Mouse (Mus musculus) urinary bladder, postnatal 14 days (tissue): ENCODE measurements around the gene Gpr174.
"Not testable (repeated sequence)": the region's sequence is repeated elsewhere in the genome, so short reads cannot be mapped to it uniquely, and the experiment has no call there.

ENCODE experiments used
- DNase-seq: peaks from one replicate; pipeline ENCODE4 v3.0.0; 2021; ENCODE audit warnings: low spot score

The Gpr174 gene

GRCm38 (mm10) chrX:107255486-107256227, at the start of gene Gpr174:
Gpr174 (plus strand) TSS chrX:107255878.
- DNase-seq: no peak

GRCm38 (mm10) chrX:107217577-107218090, 38.0 kb upstream of the Gpr174 start:
- DNase-seq: no peak

- DNase-seq: no peak
These were observed 30.8 kb upstream of the Gpr174 start for GRCm38 (mm10) chrX:107224846-107225245.

GRCm38 (mm10) chrX:107231214-107231613, 24.5 kb upstream of the Gpr174 start:
- no peak for DNase-seq

GRCm38 (mm10) chrX:107234655-107235054, 21.0 kb upstream of the Gpr174 start:
- no peak for DNase-seq

- no peak for DNase-seq
These were observed 19.2 kb upstream of the Gpr174 start for GRCm38 (mm10) chrX:107236461-107236860.

GRCm38 (mm10) chrX:107250390-107250789, 5.3 kb upstream of the Gpr174 start:
- no peak for DNase-seq

- no peak for DNase-seq
These were observed 8.9 kb downstream of the Gpr174 start for GRCm38 (mm10) chrX:107264619-107265018.

- DNase-seq: no peak
These were observed 21.9 kb downstream of the Gpr174 start for GRCm38 (mm10) chrX:107277606-107278005.

GRCm38 (mm10) chrX:107284211-107284610, 28.5 kb downstream of the Gpr174 start:
- DNase-seq: no peak

GRCm38 (mm10) chrX:107297861-107298260, 42.2 kb downstream of the Gpr174 start:
- not testable (repeated sequence) for DNase-seq

GRCm38 (mm10) chrX:107298761-107299160, 43.1 kb downstream of the Gpr174 start:
- DNase-seq: no peak

GRCm38 (mm10) chrX:107306492-107306891, 50.8 kb downstream of the Gpr174 start:
- DNase-seq: no peak

- DNase-seq: no peak
These were observed 56.9 kb downstream of the Gpr174 start for GRCm38 (mm10) chrX:107312533-107312932.

- no peak for DNase-seq
These were observed 70.2 kb downstream of the Gpr174 start for GRCm38 (mm10) chrX:107325697-107326381.

- DNase-seq: no peak
These were observed 74.2 kb downstream of the Gpr174 start for GRCm38 (mm10) chrX:107329849-107330248.

GRCm38 (mm10) chrX:107336609-107337008, 80.9 kb downstream of the Gpr174 start:
- DNase-seq: no peak

GRCm38 (mm10) chrX:107341980-107342379, 86.3 kb downstream of the Gpr174 start:
- no peak for DNase-seq
